Mouse (Mus musculus) colon, adult 2 months (tissue): ENCODE data around the gene Ahcyl1. TPM values are rescaled to one million over a fixed set of nuclear protein-coding genes. Genes with fewer than 3 reads are reported as not detected.

Source experiments
- polyA plus RNA-seq: library from polyadenylated mRNA; depleted of rRNA; stranded (reverse); fragments of >200 nt; gene quantifications from 2 replicates; pipeline ENCODE4 v1.2.3, GENCODE M21; 2012; rRNA removed

Ahcyl1 gene
- polyA plus RNA-seq: 34.4 and 36.7 TPM in 2 replicates

GRCm38 (mm10) chr3:107695948-107696881, at the start of gene Ahcyl1:
Gene Ahcyl1, minus strand, starts transcription at chr3:107696560.

GRCm38 (mm10) chr3:107631523-107631958, 64.8 kb downstream of the Ahcyl1 start, which contains the start of gene Strip1:
Gene Strip1, minus strand, starts transcription at chr3:107631694.

DNA sequence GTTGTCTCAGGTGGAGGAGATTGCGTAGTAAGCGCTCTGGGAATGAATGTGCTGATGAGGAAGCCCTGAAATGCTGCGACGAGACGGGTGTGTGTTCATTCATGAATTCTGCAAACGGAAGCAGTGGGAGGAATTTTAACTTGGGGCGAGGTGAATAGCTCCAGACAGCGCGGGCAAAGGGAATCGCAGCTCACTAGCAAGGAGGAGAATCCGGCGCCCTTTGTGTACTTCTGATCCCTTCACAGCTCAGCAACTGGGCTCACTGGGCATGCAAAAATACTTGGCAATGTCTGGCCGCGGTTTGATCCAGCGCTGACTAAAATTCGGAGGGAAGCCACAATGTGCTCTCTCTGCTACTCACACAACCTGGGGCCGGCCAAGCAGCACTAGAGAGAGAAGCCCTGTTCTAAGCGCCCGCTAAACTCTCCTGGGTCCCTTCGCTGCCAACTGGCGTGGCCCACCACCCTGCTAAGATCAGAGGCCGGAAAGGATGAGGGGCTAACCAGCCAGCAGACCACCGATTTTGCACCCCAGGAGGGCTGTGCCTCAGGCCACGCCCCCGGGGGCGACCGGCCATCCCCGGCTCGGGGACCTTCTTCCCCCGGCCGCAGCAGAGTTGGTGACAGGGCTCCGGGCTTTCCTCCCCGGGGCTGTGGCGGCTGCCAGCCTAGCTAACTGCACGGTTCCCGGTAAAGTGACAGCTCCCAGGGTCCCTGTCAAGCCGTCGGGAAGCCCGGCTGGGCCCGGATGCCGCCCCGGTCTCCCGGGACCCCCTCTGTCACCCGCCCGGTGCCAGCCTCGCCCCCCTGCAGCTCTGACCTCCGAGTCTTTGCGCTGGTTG, 65.5 kb downstream of the Ahcyl1 start, which contains the start of gene Gm10961:
TSS of gene Gm10961 (plus strand) at position 641 of the 841 bp plus-strand sequence.

Other genes starting within 250 kb of the Ahcyl1 start
- gene Kcnc4, start 237.0 kb downstream of the Ahcyl1 start, polyA plus RNA-seq: 0.65 and 1.1 TPM in 2 replicates
- 8.4 and 10.3 TPM in 2 replicates for gene Slc6a17, start 178.5 kb downstream of the Ahcyl1 start, polyA plus RNA-seq
- not detected in 2 replicates for gene Ubl4b, start 141.5 kb downstream of the Ahcyl1 start, polyA plus RNA-seq
- not detected in 2 replicates for gene Alx3, start 101.5 kb downstream of the Ahcyl1 start, polyA plus RNA-seq
- not detected in 2 replicates for gene Gm10961, start 65.2 kb downstream of the Ahcyl1 start, polyA plus RNA-seq
- 43.3 and 46.4 TPM in 2 replicates for gene Strip1, start 64.9 kb downstream of the Ahcyl1 start, polyA plus RNA-seq
- 16.9 and 17.5 TPM in 2 replicates for gene Csf1, start 63.9 kb upstream of the Ahcyl1 start, polyA plus RNA-seq
- 190 and 210 TPM in 2 replicates for gene Eps8l3, start 180.7 kb upstream of the Ahcyl1 start, polyA plus RNA-seq
- gene Gstm5, start 199.3 kb upstream of the Ahcyl1 start, polyA plus RNA-seq: 22.4 and 26.3 TPM in 2 replicates
- 10.9 and 11.1 TPM in 2 replicates for gene Gstm7, start 235.3 kb upstream of the Ahcyl1 start, polyA plus RNA-seq
- 7.4 and 10.8 TPM in 2 replicates for gene Gstm6, start 247.2 kb upstream of the Ahcyl1 start, polyA plus RNA-seq